Mouse (Mus musculus): ENCODE data around the gene Bank1. TPM values are rescaled to one million over a fixed set of nuclear protein-coding genes. Genes with fewer than 3 reads are reported as not detected.

Bank1 gene
- 0.84 and 0.94 TPM in 2 replicates for polyA plus RNA-seq (2021; fragmentation: Nextera tagmentation)
- long read RNA-seq, experiment 1, partial matches to known transcripts = 3 of 3 reads
- long read RNA-seq, experiment 1, other reads (novel, unspliced or antisense) = 0 of 3 reads
- long read RNA-seq, experiment 2, partial matches to known transcripts = 1 of 3 reads
- long read RNA-seq, experiment 2, other reads (novel, unspliced or antisense) = 0 of 3 reads

GRCm38 (mm10) chr3:136325783-136326182, at the start of gene Bank1:
Gene Bank1, minus strand, starts transcription at chr3:136326066.

All from layer of hippocampus, adult 6 months (tissue).